Mouse (Mus musculus): ENCODE data around the gene Gpd1.

GRCm38 (mm10) chr15:99667544-99667943 lies 49.8 kb upstream of the Gpd1 start:
- TF ChIP-seq MAX (IDR thresholded peaks at IDR 0.05; ENCODE audit: low read length): no peak
- TF ChIP-seq POLR2A (IDR thresholded peaks at IDR 0.05; ENCODE audit: low read depth, low read length): no peak
- TF ChIP-seq EP300 (IDR thresholded peaks at IDR 0.05; ENCODE audit: low read length): no peak
- no peak for TF ChIP-seq CTCF (conservative IDR thresholded peaks at IDR 0.05 in 1 of 2, IDR thresholded peaks at IDR 0.05 in 1 of 2; ENCODE audit: low read depth in 2 of 2, low read length in 2 of 2)
- TF ChIP-seq POLR2AphosphoS2 (IDR thresholded peaks at IDR 0.05; ENCODE audit: low read depth, low read length): no peak
- no peak for TF ChIP-seq ETS1 (conservative IDR thresholded peaks at IDR 0.05; ENCODE audit: low read depth, low read length)
- no peak for TF ChIP-seq KAT2A (IDR thresholded peaks at IDR 0.05; ENCODE audit: insufficient replicate concordance, low read length)
- no peak for TF ChIP-seq NRF1 (IDR thresholded peaks at IDR 0.05; ENCODE audit: low read depth, low read length)
- TF ChIP-seq JUN (IDR thresholded peaks at IDR 0.05; ENCODE audit: insufficient read depth, low read depth, low read length): no peak
